Mouse (Mus musculus) embryonic facial prominence, embryonic 14.5 days (tissue): ENCODE measurements at regions not wholly inside any gene's neighbourhood (a gene's known extent, or its start where the extent isn't known, plus 50 kb on each side); places are given as distances from the start of the nearest gene placed in this dataset.

Experiments
- ATAC-seq: fragments of 200-750 bp; cut with Nextera tagmentation; 2 replicates; pipeline ENCODE4 v1.8.0; 2017; ENCODE audit warnings: low read depth, moderate number of reproducible peaks, moderate TSS enrichment
- DNase-seq: peaks from one replicate; pipeline ENCODE4 v3.0.0-alpha.2; 2015; ENCODE audit warnings: low spot score
- H3K27ac ChIP-seq: fragments of 300-500 bp; sonication (generic); replicated peaks from 2 replicates; pipeline ENCODE4 v1.5.1; 2014; ENCODE audit warnings: low read depth, mild to moderate bottlenecking, low read length, moderate library complexity
- H3K27me3 ChIP-seq: fragments of 300-500 bp; sonication (generic); replicated peaks from 2 replicates; pipeline ENCODE4 v1.6.1; 2014; ENCODE audit warnings: low read length; ENCODE audit not compliant: control insufficient read depth, insufficient read depth
- H3K36me3 ChIP-seq: fragments of 300-500 bp; sonication (generic); 2 replicates; pipeline ENCODE4 v1.6.1; 2014; ENCODE audit warnings: low read length, mixed read lengths; ENCODE audit not compliant: control insufficient read depth, insufficient read depth
- H3K4me1 ChIP-seq: fragments of 300-500 bp; sonication (generic); 2 replicates; pipeline ENCODE4 v1.6.1; 2014; ENCODE audit warnings: antibody characterized with exemption, low read length; ENCODE audit not compliant: control insufficient read depth, insufficient read depth
- H3K4me2 ChIP-seq: fragments of 300-500 bp; sonication (generic); 2 replicates; pipeline ENCODE4 v1.6.1; 2014; ENCODE audit warnings: low read depth, mild to moderate bottlenecking, low read length, moderate library complexity, mixed read lengths
- H3K4me3 ChIP-seq: fragments of 300-500 bp; sonication (generic); 2 replicates; pipeline ENCODE4 v1.5.1; 2014; ENCODE audit warnings: low read depth, mild to moderate bottlenecking, low read length
- H3K9ac ChIP-seq: fragments of 300-500 bp; sonication (generic); 2 replicates; pipeline ENCODE4 v1.6.1; 2014; ENCODE audit warnings: low read depth, mild to moderate bottlenecking, low read length, moderate library complexity, mixed read lengths
- H3K9me3 ChIP-seq: fragments of 300-500 bp; sonication (generic); 2 replicates; pipeline ENCODE4 v1.6.1; 2016; ENCODE audit warnings: low read length; ENCODE audit not compliant: control insufficient read depth
- WGBS: fragments of 180-500 bp; shearing (Covaris S2); extraction: QIAGEN DNeasy Blood & Tissue Kit; methylation state at CpG from one replicate; pipeline ENCODE4 v1.1.7; 2014; 5-methylcytosine and 5-hydroxymethylcytosine counted together

GRCm38 (mm10) chr9:85088556-85089338, 223.8 kb upstream of the Gm11114 start:
- H3K27me3 ChIP-seq, result no peaks in the 10 kb centered on the region
- DNase-seq (no peak), ATAC-seq (no peak)
- H3K27ac ChIP-seq, result no peak overlapping the region
- no peak overlapping the region for H3K4me3 ChIP-seq
- no peaks in the 10 kb centered on the region for H3K36me3 ChIP-seq
- no peaks in the 10 kb centered on the region for H3K4me1 ChIP-seq
- WGBS, result 85% methylated on average over 6 of the region's 6 CpGs
- no peaks in the 10 kb centered on the region for H3K9me3 ChIP-seq
- H3K9ac ChIP-seq, result no peak overlapping the region
- no peak overlapping the region for H3K4me2 ChIP-seq

- Histone ChIP-seq H3K27ac (no peak overlapping the region), H3K4me2 (no peak overlapping the region), H3K4me3 (no peak overlapping the region), H3K9ac (no peak overlapping the region), H3K4me1 (no peaks in the 10 kb centered on the region), H3K27me3 (no peaks in the 10 kb centered on the region), H3K36me3 (no peaks in the 10 kb centered on the region), H3K9me3 (no peaks in the 10 kb centered on the region)
- no peak for ATAC-seq
- 80% methylated on average over 10 of the region's 10 CpGs for WGBS
- no peak for DNase-seq
Measured at GRCm38 (mm10) chr9:85090297-85090696, 222.3 kb upstream of the Gm11114 start.

- Histone ChIP-seq H3K9me3 (no peaks in the 10 kb centered on the region), H3K36me3 (no peaks in the 10 kb centered on the region), H3K27ac (no peak overlapping the region), H3K27me3 (no peaks in the 10 kb centered on the region), H3K9ac (no peak overlapping the region), H3K4me1 (no peaks in the 10 kb centered on the region), H3K4me2 (no peak overlapping the region), H3K4me3 (no peak overlapping the region)
- no peak for DNase-seq
- ATAC-seq, result no peak
- WGBS, result 91% methylated on average over 3 of the region's 3 CpGs
Measured at GRCm38 (mm10) chr9:85095234-85095633, 217.3 kb upstream of the Gm11114 start.

- Histone ChIP-seq H3K27ac (no peak overlapping the region), H3K27me3 (no peaks in the 10 kb centered on the region), H3K4me2 (no peak overlapping the region), H3K36me3 (no peaks in the 10 kb centered on the region), H3K4me3 (no peak overlapping the region), H3K9ac (no peak overlapping the region), H3K4me1 (no peaks in the 10 kb centered on the region), H3K9me3 (no peaks in the 10 kb centered on the region)
- DNase-seq, result no peak
- 68% methylated on average over 4 of the region's 4 CpGs for WGBS
- no peak for ATAC-seq
Measured at GRCm38 (mm10) chr9:85096520-85096919, 216.1 kb upstream of the Gm11114 start.

- no peak overlapping the region for H3K27ac ChIP-seq
- no peak for DNase-seq
- no peak overlapping the region for H3K9ac ChIP-seq
- 81% methylated on average over 3 of the region's 3 CpGs for WGBS
- no peak overlapping the region for H3K4me2 ChIP-seq
- H3K36me3 ChIP-seq, result no peaks in the 10 kb centered on the region
- no peaks in the 10 kb centered on the region for H3K9me3 ChIP-seq
- ATAC-seq, result no peak
- no peaks in the 10 kb centered on the region for H3K27me3 ChIP-seq
- H3K4me1 ChIP-seq, result no peaks in the 10 kb centered on the region
- H3K4me3 ChIP-seq, result no peak overlapping the region
Measured at GRCm38 (mm10) chr9:85112928-85113327, 199.6 kb upstream of the Gm11114 start.

GRCm38 (mm10) chr9:85114234-85114633, 198.3 kb upstream of the Gm11114 start:
- no peak overlapping the region for H3K4me2 ChIP-seq
- H3K9ac ChIP-seq, result no peak overlapping the region
- 68% methylated on average over 2 of the region's 2 CpGs for WGBS
- DNase-seq (no peak), ATAC-seq (no peak)
- H3K4me1 ChIP-seq, result no peaks in the 10 kb centered on the region
- H3K36me3 ChIP-seq, result no peaks in the 10 kb centered on the region
- H3K4me3 ChIP-seq, result no peak overlapping the region
- no peaks in the 10 kb centered on the region for H3K27me3 ChIP-seq
- H3K27ac ChIP-seq, result no peak overlapping the region
- no peaks in the 10 kb centered on the region for H3K9me3 ChIP-seq

GRCm38 (mm10) chr9:85120061-85120460, 192.5 kb upstream of the Gm11114 start:
- Histone ChIP-seq H3K4me2 (no peak overlapping the region), H3K9me3 (no peaks in the 10 kb centered on the region), H3K27me3 (no peaks in the 10 kb centered on the region), H3K27ac (no peak overlapping the region), H3K36me3 (no peaks in the 10 kb centered on the region), H3K9ac (no peak overlapping the region), H3K4me1 (no peaks in the 10 kb centered on the region), H3K4me3 (no peak overlapping the region)
- no peak for ATAC-seq
- 77% methylated on average over 1 of the region's 1 CpGs for WGBS
- DNase-seq, result no peak

- no peak overlapping the region for H3K27ac ChIP-seq
- H3K4me3 ChIP-seq, result no peak overlapping the region
- H3K4me1 ChIP-seq, result no peaks in the 10 kb centered on the region
- ATAC-seq, result no peak
- DNase-seq, result no peak
- H3K27me3 ChIP-seq, result no peaks in the 10 kb centered on the region
- H3K9me3 ChIP-seq, result no peaks in the 10 kb centered on the region
- no peaks in the 10 kb centered on the region for H3K36me3 ChIP-seq
- no peak overlapping the region for H3K9ac ChIP-seq
- no peak overlapping the region for H3K4me2 ChIP-seq
Measured at GRCm38 (mm10) chr9:85121059-85121458, 191.5 kb upstream of the Gm11114 start.

- 79% methylated on average over 3 of the region's 3 CpGs for WGBS
- no peak overlapping the region for H3K27ac ChIP-seq
- no peaks in the 10 kb centered on the region for H3K9me3 ChIP-seq
- no peak overlapping the region for H3K4me3 ChIP-seq
- H3K9ac ChIP-seq, result no peak overlapping the region
- peak; percentile 44; the same call in 1 of the 2 replicates for ATAC-seq
- no peak overlapping the region for H3K4me2 ChIP-seq
- no peaks in the 10 kb centered on the region for H3K36me3 ChIP-seq
- no peaks in the 10 kb centered on the region for H3K27me3 ChIP-seq
- no peak for DNase-seq
- no peaks in the 10 kb centered on the region for H3K4me1 ChIP-seq
Measured at GRCm38 (mm10) chr9:85123706-85124105, 188.9 kb upstream of the Gm11114 start.
